Mouse (Mus musculus) CH12.LX (cell line): ENCODE results near the gene Nemp1. TPM values are rescaled to one million over a fixed set of nuclear protein-coding genes. Genes with fewer than 3 reads are reported as not detected.

ENCODE experiments used
- DNase-seq: peaks from one replicate; pipeline ENCODE4 v3.0.0-alpha.2; 2013; ENCODE audit errors: extremely low read depth
- H3K27ac ChIP-seq: 2 replicates; pipeline ENCODE4 v1.5.1; 2012; ENCODE audit warnings: low read depth, mild to moderate bottlenecking, control low read depth, moderate library complexity; ENCODE audit not compliant: insufficient read depth
- H3K27me3 ChIP-seq: replicated peaks from 2 replicates; pipeline ENCODE3; 2012; ENCODE audit warnings: inconsistent platforms
- H3K36me3 ChIP-seq, 2 experiments: replicated peaks in 1 of 2; 2 replicates each; pipeline versions ENCODE3 to v1.6.1; 2012; ENCODE audit warnings: inconsistent platforms in 1 of 2, low read length in 1 of 2, mild to moderate bottlenecking in 1 of 2, mixed read lengths in 1 of 2, moderate library complexity in 1 of 2; ENCODE audit not compliant: control insufficient read depth in 1 of 2, insufficient read depth in 1 of 2
- H3K4me1 ChIP-seq, 2 experiments: 2 replicates each; pipeline ENCODE4 v1.6.1; 2012; ENCODE audit warnings: inconsistent platforms in 1 of 2, moderate library complexity in 1 of 2; ENCODE audit not compliant: insufficient read depth in 2 of 2, control insufficient read depth in 1 of 2
- H3K4me2 ChIP-seq: 2 replicates; pipeline ENCODE4 v1.6.1; 2012; ENCODE audit warnings: low read depth, mild to moderate bottlenecking, control low read depth; ENCODE audit not compliant: poor library complexity, insufficient read depth, severe bottlenecking
- H3K4me3 ChIP-seq, 3 experiments: fragments of 150-350 bp in 1 of 3; sonication (generic) in 1 of 3; replicated peaks in 1 of 3; 2 replicates each; pipeline versions ENCODE3 to v1.5.1; 2011 to 2012; ENCODE audit warnings: low read depth in 2 of 3, low read length in 2 of 3, mild to moderate bottlenecking in 2 of 3, moderate library complexity in 2 of 3, control low read depth in 1 of 3, improper control_type of control experiment in 1 of 3, inconsistent platforms in 1 of 3, mixed read lengths in 1 of 3; ENCODE audit not compliant: poor library complexity in 1 of 3
- H3K79me2 ChIP-seq: replicated peaks from 2 replicates; pipeline ENCODE4 v1.6.1; 2012; ENCODE audit warnings: mild to moderate bottlenecking, moderate library complexity; ENCODE audit not compliant: control insufficient read depth, poor library complexity, insufficient read depth, severe bottlenecking; ENCODE audit errors: extremely low read depth
- H3K9ac ChIP-seq: 2 replicates; pipeline ENCODE4 v1.6.1; 2012; ENCODE audit warnings: low read depth, mild to moderate bottlenecking, control low read depth, moderate library complexity; ENCODE audit not compliant: insufficient read depth
- H3K9me3 ChIP-seq: replicated peaks from 2 replicates; pipeline ENCODE3; 2012; ENCODE audit warnings: low read length, inconsistent platforms, mixed read lengths
- BHLHE40 ChIP-seq: IDR thresholded peaks from 2 replicates; pipeline ENCODE4 v1.6.1; 2011; ENCODE audit warnings: mild to moderate bottlenecking, low read depth, low read length, improper control_type of control experiment
- CHD1 ChIP-seq: IDR thresholded peaks from 2 replicates; pipeline ENCODE4 v1.6.1; 2012; ENCODE audit warnings: low read depth, low read length, improper control_type of control experiment, inconsistent platforms
- CHD2 ChIP-seq: IDR thresholded peaks from 2 replicates; pipeline ENCODE4 v1.6.1; 2011; ENCODE audit warnings: low read length, improper control_type of control experiment
- CTCF ChIP-seq, 2 experiments: IDR thresholded peaks in 1 of 2; conservative IDR thresholded peaks in 1 of 2; 2 replicates each; pipeline ENCODE4 v1.5.1; 2011 to 2012; ENCODE audit warnings: low read depth in 2 of 2, low read length in 2 of 2, improper control_type of control experiment in 1 of 2, inconsistent platforms in 1 of 2, mild to moderate bottlenecking in 1 of 2, moderate library complexity in 1 of 2
- ELF1 ChIP-seq: IDR thresholded peaks from 2 replicates; pipeline ENCODE4 v1.6.1; 2014; ENCODE audit warnings: low read depth, mild to moderate bottlenecking, inconsistent platforms, low read length, improper control_type of control experiment
- EP300 ChIP-seq: IDR thresholded peaks from 2 replicates; pipeline ENCODE4 v1.6.1; 2011; ENCODE audit warnings: low read length, improper control_type of control experiment
- ETS1 ChIP-seq: conservative IDR thresholded peaks from 2 replicates; pipeline ENCODE4 v1.6.1; 2012; ENCODE audit warnings: low read depth, mild to moderate bottlenecking, inconsistent platforms, low read length, improper control_type of control experiment, moderate library complexity
- IRF4 ChIP-seq: IDR thresholded peaks from 2 replicates; pipeline ENCODE4 v1.6.1; 2014; ENCODE audit warnings: low read depth, mild to moderate bottlenecking, inconsistent platforms, low read length, improper control_type of control experiment
- JUN ChIP-seq: IDR thresholded peaks from 2 replicates; pipeline ENCODE4 v1.6.1; 2011; ENCODE audit warnings: low read depth, mild to moderate bottlenecking, low read length, improper control_type of control experiment, moderate library complexity; ENCODE audit not compliant: insufficient read depth
- JUND ChIP-seq: conservative IDR thresholded peaks from 2 replicates; pipeline ENCODE4 v1.6.1; 2011; ENCODE audit warnings: low read depth, low read length, improper control_type of control experiment
- MAFK ChIP-seq: IDR thresholded peaks from 2 replicates; pipeline ENCODE4 v1.6.1; 2011; ENCODE audit warnings: low read length, improper control_type of control experiment; ENCODE audit not compliant: insufficient replicate concordance
- MAX ChIP-seq: IDR thresholded peaks from 2 replicates; pipeline ENCODE4 v1.6.1; 2011; ENCODE audit warnings: low read length, improper control_type of control experiment
- MEF2A ChIP-seq: IDR thresholded peaks from 2 replicates; pipeline ENCODE4 v1.6.1; 2014; ENCODE audit warnings: low read depth, mild to moderate bottlenecking, inconsistent platforms, low read length, improper control_type of control experiment, borderline replicate concordance
- MXI1 ChIP-seq: IDR thresholded peaks from 2 replicates; pipeline ENCODE4 v1.6.1; 2011; ENCODE audit warnings: mild to moderate bottlenecking, low read depth, low read length, improper control_type of control experiment
- NELFE ChIP-seq: IDR thresholded peaks from 2 replicates; pipeline ENCODE4 v1.6.1; 2011; ENCODE audit warnings: low read depth, low read length, improper control_type of control experiment
- NRF1 ChIP-seq: IDR thresholded peaks from 2 replicates; pipeline ENCODE4 v1.6.1; 2014; ENCODE audit warnings: low read depth, mild to moderate bottlenecking, inconsistent platforms, low read length, improper control_type of control experiment, moderate library complexity
- POLR2AphosphoS2 ChIP-seq: IDR thresholded peaks from 2 replicates; pipeline ENCODE4 v1.6.1; 2011; ENCODE audit warnings: low read depth, low read length, improper control_type of control experiment
- RAD21 ChIP-seq: IDR thresholded peaks from 2 replicates; pipeline ENCODE4 v1.6.1; 2011; ENCODE audit warnings: low read depth, mild to moderate bottlenecking, low read length, improper control_type of control experiment, moderate library complexity
- RCOR1 ChIP-seq: conservative IDR thresholded peaks from 2 replicates; pipeline ENCODE4 v1.6.1; 2012; ENCODE audit warnings: low read depth, mild to moderate bottlenecking, inconsistent platforms, low read length, improper control_type of control experiment
- SIN3A ChIP-seq: IDR thresholded peaks from 2 replicates; pipeline ENCODE4 v1.6.1; 2012; ENCODE audit warnings: low read length, improper control_type of control experiment, inconsistent platforms
- SMC3 ChIP-seq: IDR thresholded peaks from 2 replicates; pipeline ENCODE4 v1.6.1; 2011; ENCODE audit warnings: low read depth, low read length, improper control_type of control experiment
- TBP ChIP-seq: conservative IDR thresholded peaks from 2 replicates; pipeline ENCODE4 v1.6.1; 2011; ENCODE audit warnings: low read depth, low read length, improper control_type of control experiment
- TCF12 ChIP-seq: IDR thresholded peaks from 2 replicates; pipeline ENCODE4 v1.6.1; 2014; ENCODE audit warnings: low read depth, mild to moderate bottlenecking, inconsistent platforms, low read length, improper control_type of control experiment
- USF1 ChIP-seq: IDR thresholded peaks from 2 replicates; pipeline ENCODE4 v1.6.1; 2014; ENCODE audit warnings: low read depth, mild to moderate bottlenecking, inconsistent platforms, low read length, improper control_type of control experiment
- ZKSCAN1 ChIP-seq: IDR thresholded peaks from 2 replicates; pipeline ENCODE4 v1.6.1; 2012; ENCODE audit warnings: low read depth, inconsistent platforms, low read length, improper control_type of control experiment, borderline replicate concordance
- dilution Hi-C: fragments of 300-500 bp; cut with MboI; formaldehyde crosslinking; loops from 2 replicates; pipeline ENCODE4 v1.14.3; 2020; ENCODE audit warnings: low sequenced_read_pairs; ENCODE audit not compliant: extremely low pct_unique_long_range_greater_than_20kb, extremely low pct_ligation_motif_present
- in situ Hi-C: fragments of 300-500 bp; cut with MboI; formaldehyde crosslinking; loops from 3 replicates; pipeline ENCODE4 v1.14.3; 2019; ENCODE audit warnings: low sequenced_read_pairs, low pct_ligation_motif_present, low pct_unique_long_range_greater_than_20kb, mixed read lengths
- polyA plus RNA-seq: library from polyadenylated mRNA; unstranded; fragments of >175 nt; gene quantifications from 2 replicates; pipeline ENCODE4 v1.2.1, GENCODE M21; 2012; ENCODE audit warnings: low read depth; ENCODE audit not compliant: insufficient read length
- total RNA-seq, 2 experiments: library from RNA; depleted of rRNA; stranded (reverse); fragments of 300-350 nt in 1 of 2; fragments of >200 nt in 1 of 2; gene quantifications; 2 replicates each; pipeline ENCODE4 v1.2.3; 2012 to 2014

Nemp1 gene
- total and polyA plus RNA-seq, 3 experiments = 8.3 to 17.4 (median 13.2) TPM

DNA sequence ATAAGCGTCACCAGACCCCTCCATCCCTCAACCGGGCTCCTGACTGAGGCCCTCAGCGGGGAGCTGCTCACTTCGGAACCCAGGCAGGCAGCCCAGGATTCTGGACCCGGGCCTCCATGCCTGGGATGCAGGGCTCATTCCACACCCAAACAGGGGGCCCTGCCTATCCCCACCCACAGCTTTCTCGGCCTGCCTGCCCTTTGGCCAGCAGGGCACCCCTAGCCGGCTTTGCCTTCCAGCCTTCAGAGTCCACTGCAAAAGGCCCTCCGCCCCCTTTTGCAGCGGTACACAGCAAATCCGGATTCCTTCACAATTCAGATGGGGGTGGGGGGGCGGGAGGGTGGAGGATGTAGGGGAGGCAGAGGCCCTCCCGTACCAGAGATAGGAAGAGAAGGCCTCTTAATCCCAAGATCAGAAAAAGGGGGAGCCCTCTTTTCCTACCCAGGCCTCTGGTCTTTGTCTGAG lies 46.7 kb upstream of the Nemp1 start:
- Histone ChIP-seq H3K9ac (0 out of 2 replicates have a peak overlapping the region, but pooled peaks have one; percentile 33), H3K27ac (no peak overlapping the region), H3K4me1 (peaks cover 0 to 41% of the 10 kb centered on the region in 2 experiments; a peak in 2 of 4 replicates), H3K4me2 (peak overlapping the region; percentile 30), H3K4me3 (peak overlapping the region in 2 of 3 experiments; percentile 43 to 54), H3K79me2 (no peaks in the 10 kb centered on the region), H3K9me3 (peaks cover 2% of the 10 kb centered on the region), H3K36me3 (no peaks in the 10 kb centered on the region), H3K27me3 (peaks cover 22% of the 10 kb centered on the region)
- DNase-seq = no peak
- in situ Hi-C loops (no loop called here), dilution Hi-C loops (no loop called here)
- TF ChIP-seq CHD1 = no peak
- TF ChIP-seq MEF2A = no peak
- no peak for TF ChIP-seq NRF1
- no peak for TF ChIP-seq NELFE
- TF ChIP-seq POLR2AphosphoS2 = no peak
- TF ChIP-seq MAFK = no peak
- TF ChIP-seq IRF4 = no peak
- no peak for TF ChIP-seq RAD21
- TF ChIP-seq ZKSCAN1 = no peak
- no peak for TF ChIP-seq JUN
- no peak for TF ChIP-seq ELF1
- TF ChIP-seq RCOR1 = no peak
- no peak for TF ChIP-seq MAX
- no peak for TF ChIP-seq BHLHE40
- TF ChIP-seq SIN3A = no peak
- TF ChIP-seq USF1 = no peak
- TF ChIP-seq CHD2 = no peak
- no peak for TF ChIP-seq EP300

DNA sequence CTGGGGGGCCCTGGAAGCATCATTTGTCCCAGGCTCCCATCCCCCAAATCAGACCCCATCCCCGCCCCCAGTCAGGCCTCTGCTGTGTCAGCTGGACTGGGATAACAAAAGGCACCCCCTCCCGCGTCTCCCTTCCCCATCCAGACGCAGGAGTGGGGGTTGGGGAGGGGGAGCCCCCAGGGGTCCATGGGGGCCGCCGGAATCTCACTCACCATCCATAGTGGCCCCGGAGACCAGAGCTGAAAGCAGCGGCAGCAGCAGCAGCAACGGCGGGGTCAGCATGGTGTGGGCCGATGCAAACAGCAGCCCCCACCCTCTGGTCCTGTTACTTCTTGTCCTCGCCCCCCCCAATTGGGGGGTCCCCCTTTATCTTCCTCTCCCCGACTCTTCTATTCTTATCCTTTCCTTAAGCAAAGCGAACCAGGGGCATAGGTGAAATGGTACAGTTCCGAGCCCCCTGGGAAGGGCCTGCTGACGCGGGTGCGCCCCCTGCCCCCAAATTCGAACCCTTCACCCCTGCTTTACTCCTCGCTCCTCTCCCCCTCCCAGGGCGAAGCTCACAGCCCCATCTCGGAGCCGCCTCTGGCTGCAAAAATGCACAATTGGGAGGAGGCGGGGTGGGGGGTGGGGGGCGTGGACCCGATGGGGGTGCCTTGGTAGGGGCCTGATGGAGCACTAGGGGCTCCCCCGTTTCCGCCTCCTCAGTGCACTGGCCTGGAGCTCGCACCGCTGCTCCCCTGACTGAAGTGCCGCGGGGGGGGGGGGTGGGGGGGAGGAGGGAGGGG lies 46.1 kb upstream of the Nemp1 start, which contains the start of gene Lrp1:
Gene Lrp1, minus strand, starts transcription at position 743 of the 785 bp plus-strand sequence.
- peak within 1 kb of the TSS; percentile 58 for H3K9ac ChIP-seq
- DNase-seq = no peak
- H3K4me3 ChIP-seq = peak within 1 kb of the TSS; percentile 65 to 75 (median 69)
- TF ChIP-seq TBP (no peak), MAX (no peak), JUND (no peak), ETS1 (no peak), CTCF (conservative IDR thresholded peaks at IDR 0.05 in 1 of 2, IDR thresholded peaks at IDR 0.05 in 1 of 2; ENCODE audit: low read depth in 2 of 2, low read length in 2 of 2) (no peak), NELFE (no peak), EP300 (no peak), MXI1 (no peak), SMC3 (no peak), CHD1 (no peak), TCF12 (no peak)
- H3K36me3 ChIP-seq = no peaks in the 10 kb centered on the region
- no peaks in the 10 kb centered on the region for H3K79me2 ChIP-seq
- peaks cover 22% of the 10 kb centered on the region for H3K27me3 ChIP-seq
- peaks cover 2% of the 10 kb centered on the region for H3K9me3 ChIP-seq
- dilution Hi-C loops (no loop called here), in situ Hi-C loops (no loop called here)
- H3K4me2 ChIP-seq = peak within 1 kb of the TSS; percentile 60
- H3K4me1 ChIP-seq = peaks cover 0 to 38% of the 10 kb centered on the region in 2 experiments; a peak in 2 of 4 replicates
- peak within 1 kb of the TSS; percentile 39; the same call in 1 of the 2 replicates for H3K27ac ChIP-seq
